Mouse (Mus musculus): Measurements from ENCODE around the gene Crlf1. TPM values are rescaled to one million over a fixed set of nuclear protein-coding genes. Genes with fewer than 3 reads are reported as not detected.
"Not testable (repeated sequence)": the region's sequence is repeated elsewhere in the genome, so short reads cannot be mapped to it uniquely, and the experiment has no call there.

Gene Crlf1
- total RNA-seq, 2 experiments from 2014 or later, result 2.5 to 3.2 TPM

DNA sequence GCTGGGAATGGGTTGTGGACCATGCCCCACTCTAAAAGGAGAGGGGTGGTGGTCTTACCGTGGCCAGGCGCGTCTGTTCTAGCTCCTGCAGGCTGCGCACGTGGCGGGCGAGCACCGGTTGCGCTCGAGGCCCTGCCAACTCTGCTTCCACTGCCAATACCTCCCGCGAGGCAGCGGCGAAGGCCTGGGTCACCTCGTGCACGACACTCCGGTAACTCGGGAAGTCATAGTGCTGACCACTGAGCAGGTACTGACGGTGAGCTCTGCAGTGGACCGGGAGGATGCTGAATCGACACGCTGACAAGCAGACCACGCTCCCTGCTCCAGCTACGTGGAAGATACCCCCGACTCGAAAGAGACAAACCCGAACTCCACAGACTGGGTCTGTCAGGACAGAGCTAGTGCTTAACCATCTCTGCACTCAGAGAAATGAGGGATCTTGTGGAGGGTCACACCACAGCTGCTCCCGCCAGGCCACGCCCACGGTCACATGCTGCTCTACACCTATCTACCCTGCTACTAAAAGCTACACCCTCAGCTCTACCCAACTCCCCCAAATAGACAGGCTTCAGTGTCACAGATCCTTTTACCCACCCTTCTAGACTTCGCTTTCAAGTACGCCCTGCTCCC is 12.9 kb downstream of the Crlf1 start:
- intact Hi-C loops (cut with DNase I), result loop anchor here (1.0 to 5.0 kb wide), 2 partner anchors 123 to 164 kb away; no protein-coding TSS in a partner anchor
- peak overlapping the region; percentile 99 for H3K27ac ChIP-seq
- TF ChIP-seq CTCF (IDR thresholded peaks at IDR 0.05), result no peak
- peak overlapping the region; percentile 89 for H3K4me3 ChIP-seq
- DNase-seq, result peak; percentile 55

DNA sequence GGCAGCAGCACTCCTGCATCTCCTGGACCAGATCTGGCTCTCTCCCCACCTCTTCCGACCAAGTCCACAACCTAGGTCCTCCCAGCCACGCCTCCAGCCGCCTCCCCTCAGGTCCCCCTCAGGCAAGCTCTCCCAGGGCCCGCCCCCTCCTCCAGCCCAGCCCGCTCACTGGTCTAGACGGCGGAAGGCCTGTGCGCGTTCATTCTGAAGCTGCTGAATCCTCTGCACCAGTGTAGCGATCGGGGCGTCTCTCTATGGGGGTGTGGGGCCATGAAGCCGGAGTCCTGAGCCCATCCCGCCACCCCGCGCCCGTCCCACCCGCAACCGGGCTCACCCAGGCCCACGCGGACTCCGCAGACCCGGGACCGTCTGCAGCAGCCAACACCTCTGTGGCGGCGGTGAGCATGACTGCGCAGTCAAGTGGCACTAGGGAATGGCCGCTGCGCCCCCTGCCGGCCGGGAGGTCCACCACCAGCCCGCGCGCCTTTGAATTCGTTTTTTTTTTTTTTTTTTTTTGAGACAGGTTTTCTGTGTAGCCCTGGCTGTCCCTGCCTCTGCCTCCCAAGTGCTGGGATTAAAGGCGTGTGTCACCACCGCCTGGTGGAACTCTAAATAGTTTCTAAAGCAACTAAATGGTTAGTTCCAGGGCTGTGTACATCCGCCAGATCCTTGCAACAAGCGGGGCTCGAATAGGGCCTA is 13.5 kb downstream of the Crlf1 start, which contains the start of gene Rex1bd:
Rex1bd (minus strand) TSS at position 425 of the 699 bp plus-strand sequence.
- Histone ChIP-seq H3K4me3 (peak within 1 kb of the TSS; percentile 89), H3K27ac (peak within 1 kb of the TSS; percentile 99)
- DNase-seq, result peak; percentile 95
- TF ChIP-seq CTCF (IDR thresholded peaks at IDR 0.05), result peak; percentile 90
- intact Hi-C loops (cut with DNase I), result loop anchor here (5.0 kb wide), 1 partner anchor 164 kb away; no protein-coding TSS in a partner anchor

DNA sequence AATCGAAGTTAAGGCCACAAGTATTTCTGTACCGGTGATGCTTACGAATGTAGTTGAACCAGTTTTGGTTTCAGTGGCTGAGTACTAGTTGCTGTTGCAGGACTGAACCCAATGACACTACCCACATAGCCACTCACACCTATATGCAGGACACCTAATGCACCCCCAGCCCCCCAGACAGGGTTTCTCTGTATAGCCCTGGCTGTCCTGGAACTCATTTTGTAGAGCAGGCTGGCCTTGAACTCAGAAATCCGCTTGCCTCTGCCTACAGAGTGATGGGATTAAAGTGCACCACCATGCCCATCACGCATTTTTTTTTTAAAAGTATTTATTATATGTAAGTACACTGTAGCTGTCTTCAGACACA is 14.1 kb downstream of the Crlf1 start:
- DNase-seq, result no peak
- Histone ChIP-seq H3K4me3 (peak overlapping the region; percentile 89), H3K27ac (peak overlapping the region; percentile 99)
- TF ChIP-seq CTCF (IDR thresholded peaks at IDR 0.05), result no peak
- intact Hi-C loops (cut with DNase I), result loop anchor here (5.0 kb wide), 1 partner anchor 165 kb away; no protein-coding TSS in a partner anchor

DNA sequence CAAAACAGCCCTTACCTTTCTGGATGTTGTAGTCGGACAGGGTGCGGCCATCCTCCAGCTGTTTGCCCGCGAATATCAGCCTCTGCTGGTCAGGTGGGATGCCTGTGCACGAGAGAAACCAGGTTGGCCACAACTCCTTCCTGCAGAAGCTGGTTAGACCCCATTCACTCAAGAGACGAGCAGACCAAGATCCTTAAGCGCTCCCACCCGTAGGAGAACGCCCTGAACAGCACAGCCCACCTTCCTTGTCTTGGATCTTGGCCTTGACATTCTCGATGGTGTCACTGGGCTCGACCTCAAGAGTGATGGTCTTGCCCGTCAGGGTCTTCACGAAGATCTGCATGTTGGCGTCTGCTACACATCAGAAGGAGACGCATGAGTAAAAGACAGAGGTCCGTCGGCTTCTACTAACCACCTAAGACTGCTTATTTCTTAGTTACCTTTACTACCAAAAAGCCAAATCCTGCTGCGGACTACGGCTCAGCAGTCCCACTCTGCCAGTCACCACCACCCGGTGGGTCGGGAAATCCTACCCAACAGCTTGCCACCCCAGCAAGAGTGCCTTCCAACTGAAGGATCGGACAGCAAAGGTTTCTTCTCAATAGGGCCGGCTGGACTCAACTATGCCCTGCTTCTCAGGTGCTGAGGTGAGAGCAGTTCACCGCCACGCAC is 16.5 kb downstream of the Crlf1 start:
- TF ChIP-seq CTCF (IDR thresholded peaks at IDR 0.05), result no peak
- intact Hi-C loops (cut with DNase I), result loop anchor here (5.0 kb wide), 1 partner anchor 167 kb away; no protein-coding TSS in a partner anchor
- peak overlapping the region; percentile 74 for H3K4me3 ChIP-seq
- DNase-seq, result no peak
- H3K27ac ChIP-seq, result peak overlapping the region; percentile 98

DNA sequence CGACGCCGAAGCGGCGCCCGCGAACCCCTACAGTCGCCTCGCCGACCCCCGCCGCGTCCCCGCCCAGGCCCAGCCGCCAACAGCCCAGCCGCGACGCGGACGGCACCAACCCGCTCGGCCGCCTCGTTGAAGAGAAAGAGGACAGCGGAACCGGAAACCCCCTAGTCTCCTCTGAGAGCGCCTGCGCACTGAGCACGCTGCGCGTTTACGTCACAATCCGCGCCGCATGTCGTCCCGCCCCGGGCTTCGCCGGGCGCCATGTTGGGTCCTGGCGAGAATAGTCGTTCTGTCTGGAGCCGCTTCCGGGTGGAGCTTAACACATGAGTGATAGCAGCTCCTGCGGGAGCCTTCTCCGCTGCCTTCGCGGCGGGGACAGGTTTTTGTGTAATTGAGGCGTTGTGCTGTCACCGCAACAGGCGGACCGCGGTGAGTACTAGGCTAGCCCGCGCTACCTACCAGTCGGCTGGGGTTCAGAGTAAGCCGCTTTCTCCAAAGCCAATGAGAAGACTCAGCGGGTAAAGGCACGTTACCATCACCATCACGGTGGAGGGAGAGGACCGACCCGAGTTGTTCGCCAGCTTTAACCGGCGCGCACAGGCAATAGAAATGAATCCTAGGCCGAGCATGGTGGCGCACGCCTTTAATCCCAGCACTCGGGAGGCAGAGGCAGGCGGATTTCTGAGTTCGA is 17.4 kb downstream of the Crlf1 start, which contains the start of gene Uba52:
Uba52 (minus strand) TSS at position 574 of the 688 bp plus-strand sequence.
- no peak for TF ChIP-seq CTCF (IDR thresholded peaks at IDR 0.05)
- DNase-seq, result peak; percentile 98
- H3K4me3 ChIP-seq, result peak within 1 kb of the TSS; percentile 74
- peak within 1 kb of the TSS; percentile 98 for H3K27ac ChIP-seq
- intact Hi-C loops (cut with DNase I), result no loop called here

DNA sequence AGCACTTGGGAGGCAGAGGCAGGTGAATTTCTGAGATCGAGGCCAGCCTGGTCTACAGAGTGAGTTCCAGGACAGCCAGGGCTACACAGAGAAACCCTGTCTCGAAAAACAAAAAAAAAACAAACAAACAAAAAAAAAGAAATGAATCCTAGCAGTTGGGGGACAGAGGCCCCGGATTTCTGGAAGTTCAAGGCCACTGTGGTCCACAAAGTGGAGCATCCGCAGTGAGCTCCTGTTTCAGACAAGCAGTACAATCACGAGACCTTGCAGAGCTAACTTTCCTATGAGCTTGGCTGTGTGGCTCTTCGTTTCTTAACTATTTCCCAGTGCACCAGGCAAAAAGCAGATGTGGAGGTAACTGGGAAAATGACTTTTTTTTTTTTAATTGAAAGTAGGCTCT is 18.2 kb downstream of the Crlf1 start:
- DNase-seq; intact Hi-C loops (cut with DNase I): not testable (repeated sequence)
- Histone ChIP-seq H3K27ac (peak overlapping the region; percentile 98), H3K4me3 (peak overlapping the region; percentile 74)

DNA sequence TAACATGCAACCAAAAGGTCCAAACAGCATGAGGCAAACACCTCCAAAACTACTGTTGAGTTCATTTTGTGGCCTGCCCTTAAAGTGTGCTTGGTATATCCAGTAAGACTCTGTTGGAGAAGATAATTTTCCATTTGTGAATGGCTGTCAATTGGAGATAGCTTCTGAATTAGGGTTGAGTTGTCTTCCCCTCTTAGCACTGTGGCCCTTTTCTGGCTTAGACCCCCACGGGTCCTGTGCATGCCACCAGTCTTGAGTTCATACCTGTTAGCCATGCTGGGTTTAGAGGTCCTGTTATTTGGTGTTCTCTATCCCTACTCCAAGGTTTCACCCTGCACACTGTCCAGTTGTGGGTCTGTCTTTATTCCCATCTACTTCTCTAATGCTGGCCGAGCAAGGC is 18.8 kb downstream of the Crlf1 start:
- TF ChIP-seq CTCF (IDR thresholded peaks at IDR 0.05), result no peak

DNA sequence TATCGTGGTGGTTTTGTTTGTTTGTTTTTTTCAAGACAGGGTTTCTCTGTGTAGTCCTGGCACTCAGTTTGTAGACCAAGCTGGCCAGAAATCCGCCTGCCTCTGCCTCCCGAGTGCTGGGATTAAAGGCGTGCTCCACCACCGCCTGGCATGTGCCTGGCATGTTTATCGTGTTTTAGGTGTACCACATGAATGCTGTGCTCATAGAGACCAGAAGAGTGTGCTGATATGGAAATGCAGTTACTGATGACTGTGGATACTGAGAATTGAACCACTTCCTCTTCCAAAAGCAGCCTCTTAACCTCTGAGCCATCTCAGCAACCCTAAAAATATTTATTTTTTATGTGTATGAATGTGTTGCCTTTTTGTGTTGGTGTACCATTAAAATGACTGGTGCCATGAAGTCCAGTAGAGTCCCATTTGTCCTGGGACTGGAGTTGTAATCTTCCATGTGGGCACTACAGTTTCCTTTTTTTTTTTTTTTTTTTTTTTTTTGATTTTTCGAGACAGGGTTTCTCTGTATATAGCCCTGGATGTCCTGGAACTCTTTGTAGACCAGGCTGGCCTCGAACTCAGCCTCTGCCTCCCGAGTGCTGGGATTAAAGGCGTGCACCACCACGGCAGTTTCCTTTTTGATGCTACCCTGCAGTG is 19.4 kb downstream of the Crlf1 start:
- intact Hi-C loops (cut with DNase I), result no loop called here
- no peak for TF ChIP-seq CTCF (IDR thresholded peaks at IDR 0.05)
- DNase-seq, result no peak
- Histone ChIP-seq H3K4me3 (no peak overlapping the region), H3K27ac (no peak overlapping the region)

More for the DNA sequence above, 18.8 kb downstream of the Crlf1 start:
- intact Hi-C loops (cut with DNase I), result no loop called here
- no peak for DNase-seq
- Histone ChIP-seq H3K4me3 (peak overlapping the region; percentile 74), H3K27ac (no peak overlapping the region)

DNA sequence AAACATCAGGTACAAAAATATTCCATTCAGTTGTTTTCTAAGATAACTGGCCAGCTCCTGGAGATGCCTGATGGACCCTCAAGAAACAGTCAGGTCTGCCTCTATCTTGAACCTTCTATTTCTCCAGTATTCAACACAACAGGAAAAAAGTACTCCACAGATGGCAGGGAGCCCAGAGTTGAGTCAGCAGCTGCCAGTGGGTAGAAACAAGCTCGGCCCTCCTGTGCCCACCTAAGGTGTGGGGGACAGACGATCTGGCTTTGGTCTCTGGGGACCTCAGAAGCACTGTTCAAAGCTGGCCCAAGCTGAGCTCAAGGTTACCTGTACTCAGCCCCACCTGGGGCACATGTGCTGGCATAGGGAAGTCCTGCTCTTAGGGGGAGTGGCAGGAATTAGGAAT is 20.5 kb downstream of the Crlf1 start:
- H3K27ac ChIP-seq, result no peak overlapping the region
- DNase-seq, result peak; percentile 39
- intact Hi-C loops (cut with DNase I), result no loop called here
- H3K4me3 ChIP-seq, result no peak overlapping the region
- no peak for TF ChIP-seq CTCF (IDR thresholded peaks at IDR 0.05)

DNA sequence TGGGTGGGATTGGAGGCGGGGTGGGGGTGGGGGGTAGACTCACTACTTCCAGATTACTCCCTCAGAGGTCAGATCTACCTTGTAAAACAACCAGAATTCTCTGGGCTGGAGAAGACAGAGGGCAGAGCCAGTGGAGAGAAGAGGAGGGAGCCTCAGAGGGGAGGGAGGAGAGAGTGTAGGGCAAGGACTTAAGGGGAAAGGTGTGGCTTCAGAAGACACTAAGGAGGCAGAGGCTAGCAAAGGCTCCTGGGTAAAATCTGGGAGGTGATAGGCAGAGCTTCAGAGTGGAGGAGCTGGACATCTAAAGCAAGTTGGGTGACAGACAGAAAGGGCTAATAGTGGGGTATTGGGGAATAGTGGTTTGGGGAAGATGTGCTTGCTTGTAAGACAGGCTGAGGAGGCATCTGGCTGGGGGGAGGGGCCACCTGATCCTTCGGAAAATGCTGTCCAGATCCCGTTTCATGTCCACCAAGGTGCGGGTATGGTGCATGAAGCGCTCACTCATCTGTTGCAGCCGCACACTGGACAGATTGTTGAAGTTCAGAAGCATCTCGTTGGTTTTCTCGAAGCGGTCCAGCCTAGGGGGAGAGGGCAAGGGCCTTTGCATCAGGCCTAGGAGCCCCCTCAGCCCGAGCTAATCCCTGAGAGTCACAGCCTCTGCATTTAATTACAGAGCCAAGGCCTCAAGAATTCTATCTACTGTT is 25.1 kb downstream of the Crlf1 start:
- H3K4me3 ChIP-seq, result no peak overlapping the region
- TF ChIP-seq CTCF (IDR thresholded peaks at IDR 0.05), result no peak
- no peak overlapping the region for H3K27ac ChIP-seq
- DNase-seq, result no peak
- intact Hi-C loops (cut with DNase I), result no loop called here

DNA sequence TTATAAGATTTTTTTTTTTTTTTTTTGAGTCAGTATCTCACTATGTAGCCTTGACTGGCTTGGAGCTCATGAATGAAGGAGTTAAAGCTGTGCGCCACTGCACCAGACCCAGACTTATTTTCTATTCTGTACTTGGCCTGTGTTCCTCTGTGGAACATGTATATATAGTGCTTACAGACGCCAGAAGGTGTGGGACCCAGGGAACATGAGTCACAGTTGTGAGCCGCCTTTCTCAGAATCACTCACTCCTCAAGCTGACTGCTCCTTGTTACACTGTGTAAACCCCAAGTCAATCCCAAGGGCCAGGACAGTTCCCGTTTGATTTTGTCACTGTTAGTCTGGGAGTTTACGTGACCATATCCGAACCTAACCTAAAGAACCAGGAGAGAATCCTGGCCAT is 26.1 kb downstream of the Crlf1 start:
- intact Hi-C loops (cut with DNase I), result no loop called here
- no peak overlapping the region for H3K27ac ChIP-seq
- DNase-seq, result no peak
- TF ChIP-seq CTCF (IDR thresholded peaks at IDR 0.05), result no peak
- H3K4me3 ChIP-seq, result no peak overlapping the region

Data from gastrocnemius, adult 2 months (tissue).